Mouse (Mus musculus): ENCODE results near the gene Hoxc4. TPM values are rescaled to one million over a fixed set of nuclear protein-coding genes. Genes with fewer than 3 reads are reported as not detected.

Gene Hoxc4
- polyA plus RNA-seq, 1 experiment = 0.99 TPM

- H3K27ac ChIP-seq (ENCODE audit: insufficient read depth, low read length) = no peak overlapping the region
- H3K36me3 ChIP-seq (ENCODE audit: control insufficient read depth, insufficient read depth, low read length, poor library complexity, severe bottlenecking) = no peaks in the 10 kb centered on the region
- no peak overlapping the region for H3K9ac ChIP-seq (ENCODE audit: low read depth, poor library complexity, severe bottlenecking)
- H3K9me3 ChIP-seq (replicated peaks; ENCODE audit: control insufficient read depth, insufficient read depth, low read length, poor library complexity, severe bottlenecking) = no peaks in the 10 kb centered on the region
- peaks cover 53% of the 10 kb centered on the region for H3K27me3 ChIP-seq (ENCODE audit: control insufficient read depth, insufficient read depth, low read length, poor library complexity, severe bottlenecking)
- TF ChIP-seq POLR2A (IDR thresholded peaks at IDR 0.05; ENCODE audit: insufficient read depth, low read length) (no peak), EP300 (IDR thresholded peaks at IDR 0.05; ENCODE audit: insufficient read depth, low read depth, low read length) (no peak), CTCF (IDR thresholded peaks at IDR 0.05; ENCODE audit: low read depth, low read length) (no peak)
- H3K4me1 ChIP-seq (ENCODE audit: control insufficient read depth, insufficient read depth, low read length) = no peaks in the 10 kb centered on the region
- H3K4me3 ChIP-seq (ENCODE audit: low read depth, low read length) = peak overlapping the region; percentile 8
Measured at GRCm38 (mm10) chr15:102975688-102976111, 43.0 kb upstream of the Hoxc4 start.

GRCm38 (mm10) chr15:102976171-102976570, 42.6 kb upstream of the Hoxc4 start, which contains the start of gene Hoxc9:
Gene Hoxc9, plus strand, starts transcription at chr15:102976439.
- Histone ChIP-seq H3K27me3 (ENCODE audit: control insufficient read depth, insufficient read depth, low read length, poor library complexity, severe bottlenecking) (peaks cover 54% of the 10 kb centered on the region), H3K9ac (ENCODE audit: low read depth, poor library complexity, severe bottlenecking) (no peak within 1 kb of the TSS), H3K9me3 (replicated peaks; ENCODE audit: control insufficient read depth, insufficient read depth, low read length, poor library complexity, severe bottlenecking) (no peaks in the 10 kb centered on the region), H3K36me3 (ENCODE audit: control insufficient read depth, insufficient read depth, low read length, poor library complexity, severe bottlenecking) (no peaks in the 10 kb centered on the region), H3K4me1 (ENCODE audit: control insufficient read depth, insufficient read depth, low read length) (no peaks in the 10 kb centered on the region), H3K4me3 (ENCODE audit: low read depth, low read length) (peak within 1 kb of the TSS; percentile 17), H3K27ac (ENCODE audit: insufficient read depth, low read length) (no peak within 1 kb of the TSS)
- TF ChIP-seq POLR2A (IDR thresholded peaks at IDR 0.05; ENCODE audit: insufficient read depth, low read length) (no peak), CTCF (IDR thresholded peaks at IDR 0.05; ENCODE audit: low read depth, low read length) (no peak), EP300 (IDR thresholded peaks at IDR 0.05; ENCODE audit: insufficient read depth, low read depth, low read length) (no peak)

GRCm38 (mm10) chr15:102976631-102977422, 41.9 kb upstream of the Hoxc4 start:
- Histone ChIP-seq H3K36me3 (ENCODE audit: control insufficient read depth, insufficient read depth, low read length, poor library complexity, severe bottlenecking) (no peaks in the 10 kb centered on the region), H3K4me1 (ENCODE audit: control insufficient read depth, insufficient read depth, low read length) (no peaks in the 10 kb centered on the region), H3K9me3 (replicated peaks; ENCODE audit: control insufficient read depth, insufficient read depth, low read length, poor library complexity, severe bottlenecking) (no peaks in the 10 kb centered on the region), H3K27ac (ENCODE audit: insufficient read depth, low read length) (no peak overlapping the region), H3K9ac (ENCODE audit: low read depth, poor library complexity, severe bottlenecking) (no peak overlapping the region), H3K4me3 (ENCODE audit: low read depth, low read length) (peak overlapping the region; percentile 17), H3K27me3 (ENCODE audit: control insufficient read depth, insufficient read depth, low read length, poor library complexity, severe bottlenecking) (peaks cover 57% of the 10 kb centered on the region)
- TF ChIP-seq POLR2A (IDR thresholded peaks at IDR 0.05; ENCODE audit: insufficient read depth, low read length) (no peak), EP300 (IDR thresholded peaks at IDR 0.05; ENCODE audit: insufficient read depth, low read depth, low read length) (no peak), CTCF (IDR thresholded peaks at IDR 0.05; ENCODE audit: low read depth, low read length) (no peak)

- H3K4me1 ChIP-seq (ENCODE audit: control insufficient read depth, insufficient read depth, low read length) = no peaks in the 10 kb centered on the region
- no peak overlapping the region for H3K4me3 ChIP-seq (ENCODE audit: low read depth, low read length)
- H3K9ac ChIP-seq (ENCODE audit: low read depth, poor library complexity, severe bottlenecking) = no peak overlapping the region
Measured at GRCm38 (mm10) chr15:102977423-102977974, 41.2 kb upstream of the Hoxc4 start.

GRCm38 (mm10) chr15:102978615-102979515, 39.9 kb upstream of the Hoxc4 start:
- TF ChIP-seq CTCF (IDR thresholded peaks at IDR 0.05; ENCODE audit: low read depth, low read length) = no peak
- no peak for TF ChIP-seq EP300 (IDR thresholded peaks at IDR 0.05; ENCODE audit: insufficient read depth, low read depth, low read length)
- no peak for TF ChIP-seq POLR2A (IDR thresholded peaks at IDR 0.05; ENCODE audit: insufficient read depth, low read length)
- Histone ChIP-seq H3K9ac (ENCODE audit: low read depth, poor library complexity, severe bottlenecking) (no peak overlapping the region), H3K27ac (ENCODE audit: insufficient read depth, low read length) (no peak overlapping the region), H3K4me1 (ENCODE audit: control insufficient read depth, insufficient read depth, low read length) (no peaks in the 10 kb centered on the region), H3K36me3 (ENCODE audit: control insufficient read depth, insufficient read depth, low read length, poor library complexity, severe bottlenecking) (no peaks in the 10 kb centered on the region), H3K9me3 (replicated peaks; ENCODE audit: control insufficient read depth, insufficient read depth, low read length, poor library complexity, severe bottlenecking) (no peaks in the 10 kb centered on the region), H3K4me3 (ENCODE audit: low read depth, low read length) (no peak overlapping the region), H3K27me3 (ENCODE audit: control insufficient read depth, insufficient read depth, low read length, poor library complexity, severe bottlenecking) (peaks cover 65% of the 10 kb centered on the region)

More at GRCm38 (mm10) chr15:102977423-102977974, 41.2 kb upstream of the Hoxc4 start:
- TF ChIP-seq POLR2A (IDR thresholded peaks at IDR 0.05; ENCODE audit: insufficient read depth, low read length) (no peak), EP300 (IDR thresholded peaks at IDR 0.05; ENCODE audit: insufficient read depth, low read depth, low read length) (no peak), CTCF (IDR thresholded peaks at IDR 0.05; ENCODE audit: low read depth, low read length) (no peak)
- H3K27ac ChIP-seq (ENCODE audit: insufficient read depth, low read length) = no peak overlapping the region
- H3K36me3 ChIP-seq (ENCODE audit: control insufficient read depth, insufficient read depth, low read length, poor library complexity, severe bottlenecking) = no peaks in the 10 kb centered on the region
- H3K27me3 ChIP-seq (ENCODE audit: control insufficient read depth, insufficient read depth, low read length, poor library complexity, severe bottlenecking) = peaks cover 62% of the 10 kb centered on the region
- H3K9me3 ChIP-seq (replicated peaks; ENCODE audit: control insufficient read depth, insufficient read depth, low read length, poor library complexity, severe bottlenecking) = no peaks in the 10 kb centered on the region
